Mouse (Mus musculus): ENCODE measurements around the gene Tmbim1. TPM values are rescaled to one million over a fixed set of nuclear protein-coding genes. Genes with fewer than 3 reads are reported as not detected.
A peak's percentile ranks its signal among the peaks of the same experiment; 100 is the strongest.
"Not testable (repeated sequence)": the region's sequence is repeated elsewhere in the genome, so short reads cannot be mapped to it uniquely, and the experiment has no call there.

Tmbim1 gene
- polyA plus RNA-seq, 1 experiment from 2014 or later: 25.5 TPM

GRCm38 (mm10) chr1:74289740-74290139 is 15.7 kb downstream of the Tmbim1 start:
- no peaks in the 10 kb centered on the region for H3K9me3 ChIP-seq
- peaks cover 64% of the 10 kb centered on the region for H3K4me1 ChIP-seq
- H3K27ac ChIP-seq: peak overlapping the region; percentile 7; the same call in 1 of the 2 replicates
- no peaks in the 10 kb centered on the region for H3K27me3 ChIP-seq (ENCODE audit: insufficient read depth, poor library complexity, severe bottlenecking)
- no peak for DNase-seq (ENCODE audit: low spot score)
- WGBS: 65% methylated on average over 2 of the region's 2 CpGs
- H3K4me3 ChIP-seq: no peak overlapping the region
- peaks cover 75% of the 10 kb centered on the region for H3K36me3 ChIP-seq

- H3K27me3 ChIP-seq (ENCODE audit: insufficient read depth, poor library complexity, severe bottlenecking): no peaks in the 10 kb centered on the region
- no peak overlapping the region for H3K4me3 ChIP-seq
- DNase-seq (ENCODE audit: low spot score): no peak
- H3K27ac ChIP-seq: peak overlapping the region; percentile 7; the same call in 1 of the 2 replicates
- WGBS: 86% methylated on average over 9 of the region's 9 CpGs
- peaks cover 73% of the 10 kb centered on the region for H3K36me3 ChIP-seq
- peaks cover 59% of the 10 kb centered on the region for H3K4me1 ChIP-seq
- no peaks in the 10 kb centered on the region for H3K9me3 ChIP-seq
These were observed 16.2 kb downstream of the Tmbim1 start for GRCm38 (mm10) chr1:74289248-74289647.

GRCm38 (mm10) chr1:74288327-74288726 is 17.1 kb downstream of the Tmbim1 start:
- H3K36me3 ChIP-seq: peaks cover 65% of the 10 kb centered on the region
- no peak for DNase-seq (ENCODE audit: low spot score)
- no peaks in the 10 kb centered on the region for H3K9me3 ChIP-seq
- no peak overlapping the region for H3K27ac ChIP-seq
- 76% methylated on average over 4 of the region's 4 CpGs for WGBS
- H3K4me3 ChIP-seq: no peak overlapping the region
- peaks cover 55% of the 10 kb centered on the region for H3K4me1 ChIP-seq
- no peaks in the 10 kb centered on the region for H3K27me3 ChIP-seq (ENCODE audit: insufficient read depth, poor library complexity, severe bottlenecking)

- not testable (repeated sequence) for H3K4me3 ChIP-seq; H3K9me3 ChIP-seq; H3K27ac ChIP-seq; H3K27me3 ChIP-seq (ENCODE audit: insufficient read depth, poor library complexity, severe bottlenecking); DNase-seq (ENCODE audit: low spot score)
- Histone ChIP-seq H3K4me1 (peaks cover 51% of the 10 kb centered on the region), H3K36me3 (peaks cover 65% of the 10 kb centered on the region)
- 54% methylated on average over 16 of the region's 17 CpGs for WGBS
These were observed 18.4 kb downstream of the Tmbim1 start for GRCm38 (mm10) chr1:74286869-74287607.

GRCm38 (mm10) chr1:74285212-74286010 is 20.0 kb downstream of the Tmbim1 start:
- Histone ChIP-seq H3K36me3 (peaks cover 65% of the 10 kb centered on the region), H3K4me1 (peaks cover 52% of the 10 kb centered on the region), H3K9me3 (no peaks in the 10 kb centered on the region), H3K27me3 (ENCODE audit: insufficient read depth, poor library complexity, severe bottlenecking) (no peaks in the 10 kb centered on the region), H3K4me3 (peak overlapping the region; percentile 84), H3K27ac (peak overlapping the region; percentile 89)
- DNase-seq (ENCODE audit: low spot score): no peak
- WGBS: 3% methylated on average over 23 of the region's 23 CpGs

- H3K36me3 ChIP-seq: peaks cover 65% of the 10 kb centered on the region
- no peaks in the 10 kb centered on the region for H3K27me3 ChIP-seq (ENCODE audit: insufficient read depth, poor library complexity, severe bottlenecking)
These were observed 20.8 kb downstream of the Tmbim1 start, which contains the start of the genes Aamp and Pnkd for GRCm38 (mm10) chr1:74284543-74285160. Gene Aamp (minus strand): TSS chr1:74284738. Gene Pnkd (plus strand): TSS chr1:74284930.

GRCm38 (mm10) chr1:74283686-74284463 is 21.5 kb downstream of the Tmbim1 start:
- peak; percentile 90 for DNase-seq (ENCODE audit: low spot score)
- H3K9me3 ChIP-seq: no peaks in the 10 kb centered on the region
- H3K4me1 ChIP-seq: peaks cover 49% of the 10 kb centered on the region
- WGBS: 13% methylated on average over 15 of the region's 15 CpGs
- peak overlapping the region; percentile 84 for H3K4me3 ChIP-seq
- H3K27ac ChIP-seq: peak overlapping the region; percentile 89
- H3K36me3 ChIP-seq: peaks cover 65% of the 10 kb centered on the region
- no peaks in the 10 kb centered on the region for H3K27me3 ChIP-seq (ENCODE audit: insufficient read depth, poor library complexity, severe bottlenecking)

More at GRCm38 (mm10) chr1:74284543-74285160, 20.8 kb downstream of the Tmbim1 start, which contains the start of the genes Aamp and Pnkd:
- WGBS: under 1% methylated on average over 56 of the region's 56 CpGs
- peak within 1 kb of the TSS; percentile 89 for H3K27ac ChIP-seq
- H3K4me1 ChIP-seq: peaks cover 51% of the 10 kb centered on the region
- H3K4me3 ChIP-seq: peak within 1 kb of the TSS; percentile 84
- DNase-seq (ENCODE audit: low spot score): peak; percentile 100
- H3K9me3 ChIP-seq: no peaks in the 10 kb centered on the region

- H3K4me1 ChIP-seq: peaks cover 53% of the 10 kb centered on the region
- no peak overlapping the region for H3K27ac ChIP-seq
- no peaks in the 10 kb centered on the region for H3K9me3 ChIP-seq
- H3K27me3 ChIP-seq (ENCODE audit: insufficient read depth, poor library complexity, severe bottlenecking): no peaks in the 10 kb centered on the region
- peaks cover 62% of the 10 kb centered on the region for H3K36me3 ChIP-seq
- H3K4me3 ChIP-seq: no peak overlapping the region; the same call in 1 of the 2 replicates
- no peak for DNase-seq (ENCODE audit: low spot score)
- WGBS: 86% methylated on average over 10 of the region's 10 CpGs
These were observed 22.4 kb downstream of the Tmbim1 start for GRCm38 (mm10) chr1:74282896-74283625.

- DNase-seq (ENCODE audit: low spot score): no peak
- H3K36me3 ChIP-seq: peaks cover 56% of the 10 kb centered on the region
- no peak overlapping the region for H3K4me3 ChIP-seq
- H3K4me1 ChIP-seq: peaks cover 65% of the 10 kb centered on the region
- 94% methylated on average over 8 of the region's 8 CpGs for WGBS
- H3K27ac ChIP-seq: no peak overlapping the region
- no peaks in the 10 kb centered on the region for H3K9me3 ChIP-seq
- no peaks in the 10 kb centered on the region for H3K27me3 ChIP-seq (ENCODE audit: insufficient read depth, poor library complexity, severe bottlenecking)
These were observed 23.5 kb downstream of the Tmbim1 start for GRCm38 (mm10) chr1:74281886-74282285.

GRCm38 (mm10) chr1:74281372-74281771 is 24.1 kb downstream of the Tmbim1 start:
- H3K36me3 ChIP-seq: peaks cover 50% of the 10 kb centered on the region

GRCm38 (mm10) chr1:74280591-74281325 is 24.7 kb downstream of the Tmbim1 start:
- peaks cover 69% of the 10 kb centered on the region for H3K4me1 ChIP-seq
- H3K9me3 ChIP-seq: no peaks in the 10 kb centered on the region
- no peak overlapping the region for H3K27ac ChIP-seq
- peaks cover 49% of the 10 kb centered on the region for H3K36me3 ChIP-seq
- no peak for DNase-seq (ENCODE audit: low spot score)
- 94% methylated on average over 14 of the region's 14 CpGs for WGBS
- H3K27me3 ChIP-seq (ENCODE audit: insufficient read depth, poor library complexity, severe bottlenecking): no peaks in the 10 kb centered on the region
- no peak overlapping the region for H3K4me3 ChIP-seq

More at GRCm38 (mm10) chr1:74281372-74281771, 24.1 kb downstream of the Tmbim1 start:
- Histone ChIP-seq H3K9me3 (no peaks in the 10 kb centered on the region), H3K27me3 (ENCODE audit: insufficient read depth, poor library complexity, severe bottlenecking) (no peaks in the 10 kb centered on the region), H3K27ac (no peak overlapping the region), H3K4me3 (no peak overlapping the region), H3K4me1 (peaks cover 69% of the 10 kb centered on the region)
- WGBS: 92% methylated on average over 2 of the region's 2 CpGs
- DNase-seq (ENCODE audit: low spot score): no peak
